Mouse (Mus musculus): ENCODE results near the gene Rgs8.

Gene Rgs8

DNA sequence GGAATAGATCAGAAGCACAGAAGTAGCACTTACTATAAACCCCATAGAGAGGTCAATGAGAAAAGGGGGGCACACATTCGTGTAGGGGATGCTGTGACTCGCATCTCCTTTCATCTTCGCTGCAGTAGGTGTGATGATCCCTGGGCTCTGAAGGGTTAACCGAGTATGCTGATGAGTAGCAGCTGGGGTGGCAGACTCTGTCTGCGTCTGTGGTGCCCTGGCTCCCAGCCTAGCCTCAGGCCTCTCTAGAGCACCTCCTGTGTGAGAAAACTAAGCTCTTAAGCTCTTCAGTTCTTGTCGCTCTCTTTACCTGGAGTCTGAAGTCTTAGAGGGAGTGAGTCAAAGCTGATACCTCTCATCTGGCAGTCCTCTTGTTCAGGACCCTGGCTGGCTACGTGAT, 51.3 kb downstream of the Rgs8 start:
- DNase-seq (ENCODE audit: low read depth, low spot score): no peak

DNA sequence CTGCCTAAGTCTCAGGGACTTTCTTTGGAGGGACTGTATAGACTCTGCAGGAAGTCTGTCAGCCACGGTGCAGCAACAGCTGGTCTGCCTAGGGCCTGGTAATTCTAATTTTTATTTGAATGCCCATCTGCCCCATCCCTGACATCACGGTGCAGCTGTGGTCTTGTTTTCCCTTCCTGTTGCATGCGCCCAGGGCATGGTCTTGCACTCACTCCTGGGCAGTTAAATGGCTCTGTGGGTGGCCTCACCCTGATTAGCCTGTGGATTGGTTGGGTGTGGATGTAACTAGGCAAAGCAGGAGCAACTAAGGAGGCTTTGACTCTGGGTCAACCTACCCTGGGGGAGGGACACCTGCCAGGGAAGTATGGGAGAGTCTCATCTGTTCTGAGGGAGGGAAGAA, 52.2 kb downstream of the Rgs8 start:
- no peak for DNase-seq (ENCODE audit: low read depth, low spot score)

DNA sequence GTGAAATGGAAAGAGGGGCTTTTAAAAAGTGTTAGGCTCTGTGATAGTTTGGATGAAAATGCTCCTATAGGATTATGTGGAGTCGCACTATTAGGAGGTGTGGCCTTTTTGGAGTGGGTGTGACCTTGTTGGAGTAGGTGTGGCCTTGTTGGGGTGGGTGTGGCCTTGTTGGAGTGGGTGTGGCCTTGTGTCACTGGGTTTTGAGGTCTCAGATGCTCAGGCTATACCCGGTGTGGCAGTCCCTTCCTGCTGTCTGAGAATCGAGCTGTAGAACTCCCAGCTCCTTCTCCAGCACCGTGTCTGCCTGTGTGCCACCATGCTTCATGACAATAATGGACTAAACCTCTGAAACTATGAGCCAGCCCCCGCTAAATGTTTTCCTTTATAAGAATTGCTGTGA, 55.8 kb downstream of the Rgs8 start:
- DNase-seq (ENCODE audit: low read depth, low spot score): no peak

DNA sequence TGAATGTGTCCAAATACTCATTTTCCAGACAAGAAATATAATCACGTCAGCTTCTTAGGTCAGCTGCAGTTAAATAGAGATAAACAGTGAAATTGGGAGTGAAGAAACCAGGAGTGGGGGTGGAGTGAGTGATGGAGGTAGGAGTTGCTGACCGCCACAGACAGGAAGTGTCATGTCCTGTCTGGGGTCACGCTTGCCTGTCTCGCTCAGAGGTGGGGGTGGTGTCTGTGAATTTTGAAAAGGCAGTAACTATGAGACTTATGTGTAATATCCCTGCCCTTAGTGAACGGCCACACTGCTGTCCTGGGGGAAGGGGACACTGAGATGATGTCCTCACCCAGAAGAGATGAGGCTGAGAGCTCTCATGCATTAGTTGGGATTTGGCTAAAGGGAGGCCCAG, 56.6 kb downstream of the Rgs8 start:
- DNase-seq (ENCODE audit: low read depth, low spot score): no peak

DNA sequence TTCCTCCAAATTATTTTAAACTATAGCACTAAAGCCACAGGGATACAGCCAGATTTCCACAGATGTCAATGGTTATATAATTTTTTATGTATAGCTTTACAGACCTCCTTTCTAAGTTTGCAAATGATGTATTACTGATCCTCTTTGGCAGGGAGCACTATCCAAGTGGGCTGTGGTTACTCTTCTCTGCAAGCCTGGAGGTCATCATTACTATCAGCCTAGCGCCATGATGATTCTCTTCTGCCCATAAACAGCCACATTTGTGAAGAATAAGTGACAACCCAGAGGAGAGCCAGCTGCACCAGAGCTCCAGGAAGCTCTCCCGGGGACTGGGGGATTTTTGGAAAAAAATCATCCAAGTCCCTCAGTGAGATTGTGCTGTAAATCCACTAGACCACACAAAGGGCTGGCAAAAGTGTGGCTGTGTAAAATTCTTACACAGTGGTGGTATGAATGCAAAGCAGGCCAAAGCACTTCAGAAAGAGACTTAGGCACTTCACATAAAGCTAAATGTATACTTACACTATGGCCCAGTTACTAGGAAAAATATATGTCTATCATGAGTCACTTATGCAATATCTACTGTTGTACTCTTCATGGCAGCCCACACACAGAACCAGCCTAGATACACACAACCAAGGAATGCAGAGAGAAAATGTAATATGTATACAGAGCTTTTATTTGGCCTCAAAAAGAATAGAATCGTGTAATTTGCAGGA, 58.9 kb downstream of the Rgs8 start:
- no peak for DNase-seq (ENCODE audit: low read depth, low spot score)

DNA sequence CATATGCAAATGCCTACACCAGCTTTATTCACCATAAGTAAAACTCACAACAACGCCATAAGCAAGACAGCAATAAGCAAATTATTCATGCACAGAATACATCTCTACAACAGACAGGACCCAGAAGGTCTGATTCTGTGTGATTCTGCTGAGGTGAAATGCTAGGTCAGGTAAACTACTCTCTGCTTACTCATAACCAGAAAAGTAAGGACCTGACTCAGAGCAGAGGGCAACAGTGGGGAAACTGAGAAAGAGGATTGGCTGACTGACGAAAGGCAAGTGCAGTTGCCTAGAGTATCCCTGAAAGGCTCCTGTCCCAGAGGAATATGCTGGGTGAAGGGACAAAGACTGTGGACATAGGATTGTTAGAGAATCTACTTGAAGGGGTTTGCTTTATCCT, 59.8 kb downstream of the Rgs8 start:
- DNase-seq (ENCODE audit: low read depth, low spot score): no peak

DNA sequence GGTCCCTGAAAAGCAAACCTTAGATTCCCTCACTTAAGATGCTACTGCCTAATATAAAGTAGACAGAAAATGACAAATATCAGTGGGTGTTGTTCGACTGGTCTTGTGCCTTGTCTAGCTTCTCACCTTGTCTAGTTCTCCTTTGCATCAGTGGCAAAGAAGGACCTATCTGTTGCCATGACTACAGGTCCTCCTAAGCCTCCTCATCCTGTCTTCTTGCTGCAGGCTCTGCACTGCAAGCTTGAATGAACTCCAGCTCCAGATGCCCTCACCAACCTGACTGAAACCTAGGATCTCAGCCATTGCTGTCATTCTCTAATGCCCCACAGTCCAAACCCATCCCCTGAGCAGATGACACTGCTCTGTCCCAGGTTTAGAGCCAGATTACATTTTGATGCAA, 65.2 kb downstream of the Rgs8 start:
- DNase-seq (ENCODE audit: low read depth, low spot score): no peak

DNA sequence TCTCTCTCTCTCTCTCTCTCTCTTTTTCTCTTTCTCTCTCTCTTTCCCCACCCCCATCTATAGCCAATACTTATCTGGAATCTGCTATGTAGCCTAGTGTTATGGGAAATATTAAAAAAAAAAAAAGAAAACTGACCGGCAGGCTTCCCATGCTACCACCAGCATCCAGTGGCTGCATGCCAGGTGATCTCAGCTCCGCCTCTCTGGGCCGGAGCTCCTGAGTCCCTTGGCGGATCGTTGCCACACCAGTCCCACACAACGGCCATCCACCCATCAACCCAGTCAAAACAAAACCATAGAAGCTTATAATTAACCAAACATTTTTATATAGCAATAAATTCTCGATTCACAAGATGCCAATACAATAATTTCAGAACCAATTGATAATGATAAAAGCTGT, 68.1 kb downstream of the Rgs8 start:
- no peak for DNase-seq (ENCODE audit: low read depth, low spot score)

DNA sequence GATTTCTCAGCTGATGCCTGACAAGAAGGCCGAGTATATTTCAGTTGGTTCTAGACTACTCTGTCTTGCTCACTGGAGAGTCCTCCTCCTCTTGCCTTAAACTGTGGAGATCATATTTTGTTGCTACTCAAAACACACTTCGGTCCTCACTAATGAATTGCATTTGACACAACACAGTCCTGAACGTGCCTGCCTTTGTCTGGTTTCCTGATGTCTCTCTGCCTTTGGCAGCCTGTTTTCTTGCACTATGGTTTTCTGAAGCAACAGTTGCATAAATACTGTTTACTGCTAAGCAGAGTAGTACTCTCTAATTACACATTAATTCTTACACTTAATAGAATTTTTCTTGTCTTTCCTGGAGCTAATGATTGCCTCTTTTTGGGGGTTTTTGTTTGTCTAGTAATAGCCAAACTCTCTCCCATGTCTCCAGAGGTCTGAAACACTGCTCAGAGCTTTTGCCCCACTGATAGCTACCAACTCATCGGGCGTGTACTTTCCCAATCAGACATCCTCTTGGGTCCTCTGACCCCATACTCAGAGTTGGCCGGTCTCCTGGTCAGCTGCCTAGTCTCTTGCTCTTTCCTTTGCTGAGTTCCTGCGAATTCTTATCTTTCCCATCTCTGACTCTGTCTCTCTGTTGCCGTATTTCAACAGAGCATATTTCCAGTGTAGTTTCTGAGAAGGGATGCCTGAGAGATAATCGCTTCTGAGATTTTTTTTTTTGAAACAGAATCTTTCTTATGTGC, 68.9 kb downstream of the Rgs8 start:
- no peak for DNase-seq (ENCODE audit: low read depth, low spot score)

DNA sequence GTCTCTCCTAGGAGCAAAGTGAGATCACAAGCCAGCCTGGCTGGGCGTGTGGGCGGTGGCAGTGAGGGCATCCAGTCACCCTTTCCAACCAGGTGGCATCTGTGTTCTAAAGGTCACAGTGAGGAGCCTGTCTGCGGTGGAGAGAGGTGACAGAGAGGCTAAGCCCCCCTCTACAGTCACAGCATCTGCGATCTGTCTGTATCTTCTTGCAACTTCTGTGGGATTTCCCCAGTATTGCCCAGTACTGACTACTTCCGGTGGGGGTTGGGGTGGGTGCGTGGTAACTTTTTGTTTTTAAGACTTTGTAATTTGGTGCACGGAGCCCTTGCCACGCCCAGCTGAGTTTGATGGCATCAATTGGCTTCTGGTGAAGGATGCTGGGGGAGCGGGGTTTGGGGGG, 70.6 kb downstream of the Rgs8 start:
- DNase-seq (ENCODE audit: low read depth, low spot score): no peak

DNA sequence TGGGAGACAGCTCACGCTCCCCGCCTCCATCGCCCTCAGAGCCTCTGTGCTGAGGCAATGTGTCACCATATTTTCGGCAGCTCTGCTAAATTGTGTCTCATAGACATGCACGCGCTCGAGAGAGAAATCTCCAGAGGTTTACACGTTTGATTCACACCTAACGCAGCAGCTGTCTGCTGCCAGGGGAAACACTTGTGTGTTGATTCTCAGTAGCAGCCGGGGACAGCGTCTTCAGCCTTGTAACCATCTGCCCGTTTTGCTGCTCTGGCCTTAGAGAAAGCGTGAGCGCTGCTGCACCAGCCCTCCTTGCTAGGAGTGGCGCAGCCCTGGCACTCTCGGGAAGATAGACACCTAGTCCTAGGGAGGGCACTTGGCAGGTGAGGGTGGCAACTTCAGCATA, 73.8 kb downstream of the Rgs8 start:
- DNase-seq (ENCODE audit: low read depth, low spot score): no peak

DNA sequence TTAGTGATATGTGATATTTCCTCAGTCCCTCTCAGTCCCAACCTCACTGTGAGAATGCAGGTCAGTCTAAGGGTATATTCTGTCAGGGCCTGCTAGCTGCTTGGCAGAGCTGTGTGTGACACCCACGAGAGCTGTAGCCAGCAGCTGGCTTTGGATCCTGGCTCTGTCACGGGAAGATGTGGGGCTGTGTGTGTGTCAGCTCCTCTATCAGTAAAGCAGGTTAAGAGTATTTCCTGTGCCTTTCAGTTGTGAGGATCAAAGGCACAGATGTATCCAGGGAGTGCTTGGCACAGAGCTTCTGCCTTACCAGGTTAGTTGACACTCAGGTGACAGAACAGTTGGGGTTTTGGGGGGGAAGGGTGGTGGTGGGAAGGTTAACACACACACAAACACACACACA, 77.0 kb downstream of the Rgs8 start:
- DNase-seq (ENCODE audit: low read depth, low spot score): no peak

DNA sequence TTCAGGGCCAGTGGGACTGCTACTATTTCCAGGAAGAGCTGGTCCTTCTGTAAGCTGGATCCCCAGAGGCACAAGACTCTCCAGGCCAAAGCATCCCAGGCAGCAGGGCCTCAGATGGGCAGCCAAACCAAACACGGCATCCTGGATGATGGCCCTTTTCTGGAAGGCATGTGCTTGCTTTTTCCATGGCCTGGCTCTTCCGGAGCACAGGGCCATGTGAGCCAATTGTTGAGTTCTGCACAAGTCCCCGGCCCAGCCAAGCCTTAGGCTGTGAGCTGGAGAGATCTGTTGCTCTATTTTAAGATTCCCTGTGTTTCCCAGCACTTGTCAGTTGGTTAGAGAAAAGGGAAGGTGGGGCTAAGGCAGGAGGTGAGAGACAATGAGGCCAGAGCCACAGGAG, 77.8 kb downstream of the Rgs8 start:
- DNase-seq (ENCODE audit: low read depth, low spot score): no peak

DNA sequence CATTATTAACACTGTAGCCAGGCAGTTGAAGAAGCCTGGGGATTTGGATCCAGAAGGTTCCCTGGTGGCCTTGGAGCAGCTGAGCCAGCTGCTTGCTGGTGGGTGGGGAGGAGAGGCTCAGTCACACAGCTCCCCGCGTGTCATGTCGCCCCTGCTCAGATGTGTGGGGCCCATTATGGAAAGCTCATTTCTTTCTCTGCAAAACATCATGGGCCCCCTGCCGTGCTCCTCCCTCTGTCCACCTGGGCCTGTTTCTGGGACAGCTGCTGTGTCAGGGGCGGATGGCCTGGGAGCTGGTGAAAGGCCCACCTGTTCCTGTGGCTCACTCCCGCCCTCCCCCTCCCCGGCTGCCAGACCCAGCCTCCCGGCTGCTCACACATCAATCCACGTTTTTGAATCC, 80.4 kb downstream of the Rgs8 start:
- no peak for DNase-seq (ENCODE audit: low read depth, low spot score)

DNA sequence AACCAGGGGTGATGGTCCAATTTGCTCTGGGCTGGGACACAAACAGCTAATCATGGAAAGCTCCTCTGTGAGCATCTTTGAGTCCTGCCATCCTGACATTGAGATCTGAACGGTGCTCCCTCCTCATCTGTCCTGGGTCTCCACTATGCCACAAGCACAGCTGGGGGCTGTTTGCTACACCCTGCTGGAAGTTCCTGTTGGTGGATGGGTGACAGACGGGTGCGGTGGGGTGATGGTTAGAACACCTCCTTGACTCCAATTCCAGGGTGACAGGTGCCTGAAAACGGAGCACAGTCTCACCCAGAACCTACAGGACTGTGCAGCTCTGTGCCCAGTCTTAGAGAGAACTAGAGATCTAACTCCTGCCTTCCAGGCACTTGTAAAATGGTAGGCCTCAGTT, 82.0 kb downstream of the Rgs8 start:
- no peak for DNase-seq (ENCODE audit: low read depth, low spot score)

DNA sequence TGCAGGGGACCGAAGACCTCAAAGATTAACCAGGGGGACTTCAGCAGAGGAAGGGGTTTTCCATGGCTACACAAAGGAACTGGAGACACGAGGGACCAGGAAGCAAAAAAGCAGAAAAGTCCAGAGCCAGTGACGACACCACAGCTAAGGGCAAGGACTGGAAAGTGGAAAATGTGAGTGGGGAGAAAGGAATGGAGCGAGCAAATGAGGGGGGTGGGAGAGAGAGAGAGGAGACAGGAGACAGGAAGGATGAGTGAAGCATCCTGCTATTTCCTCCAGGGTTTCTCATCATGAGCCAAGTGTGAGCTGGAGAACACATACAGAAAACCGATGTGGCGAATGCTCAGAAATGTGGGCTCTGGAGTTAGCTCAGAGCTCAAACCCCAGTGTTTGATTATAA, 83.3 kb downstream of the Rgs8 start:
- no peak for DNase-seq (ENCODE audit: low read depth, low spot score)

DNA sequence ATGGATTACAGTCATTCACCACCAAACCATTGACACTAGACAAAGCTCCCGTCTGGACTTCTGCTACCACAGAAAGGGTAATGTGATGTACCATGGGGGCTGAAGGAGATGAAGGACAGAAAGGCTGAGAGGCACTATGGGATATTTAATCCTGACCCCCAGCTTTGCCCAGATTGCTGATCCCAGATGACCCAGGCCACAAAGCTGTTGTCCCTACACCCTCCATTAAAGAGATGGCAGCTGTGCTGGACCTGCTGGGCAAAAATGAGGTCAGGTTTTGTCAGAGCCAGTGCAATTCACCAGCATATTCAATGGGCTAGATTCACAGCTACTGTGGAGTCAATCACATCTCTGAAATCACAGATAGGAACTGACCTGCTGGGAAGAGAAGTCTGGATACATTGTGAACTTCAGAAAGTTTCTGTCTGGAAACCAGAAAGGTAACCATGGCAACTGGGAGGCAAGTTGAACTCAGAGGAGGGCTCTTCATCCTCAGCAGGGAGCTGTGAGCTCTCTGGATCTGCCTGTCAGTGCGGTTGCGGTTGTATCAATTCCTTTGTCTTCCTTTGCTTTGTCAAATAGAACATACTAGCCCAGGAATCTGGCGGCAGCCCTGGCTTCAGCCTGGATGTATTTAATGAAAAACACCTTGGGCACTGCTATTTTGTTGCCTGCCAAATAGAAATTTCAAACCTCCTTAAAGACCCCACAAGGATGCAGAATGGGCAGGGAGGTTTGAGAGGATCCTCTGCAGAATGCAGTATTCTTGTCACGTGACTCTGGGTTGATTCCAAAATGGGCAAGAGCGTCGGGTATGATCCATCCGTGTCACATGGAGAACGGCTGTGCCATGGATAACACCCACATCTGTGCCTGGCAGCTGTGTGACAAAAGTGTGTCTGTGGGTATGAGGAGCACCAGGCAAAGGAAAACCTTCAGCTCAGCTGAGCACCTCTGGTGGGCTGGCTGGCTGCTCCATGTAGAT, 84.6 kb downstream of the Rgs8 start:
- peak; percentile 73 for DNase-seq (ENCODE audit: low read depth, low spot score)

DNA sequence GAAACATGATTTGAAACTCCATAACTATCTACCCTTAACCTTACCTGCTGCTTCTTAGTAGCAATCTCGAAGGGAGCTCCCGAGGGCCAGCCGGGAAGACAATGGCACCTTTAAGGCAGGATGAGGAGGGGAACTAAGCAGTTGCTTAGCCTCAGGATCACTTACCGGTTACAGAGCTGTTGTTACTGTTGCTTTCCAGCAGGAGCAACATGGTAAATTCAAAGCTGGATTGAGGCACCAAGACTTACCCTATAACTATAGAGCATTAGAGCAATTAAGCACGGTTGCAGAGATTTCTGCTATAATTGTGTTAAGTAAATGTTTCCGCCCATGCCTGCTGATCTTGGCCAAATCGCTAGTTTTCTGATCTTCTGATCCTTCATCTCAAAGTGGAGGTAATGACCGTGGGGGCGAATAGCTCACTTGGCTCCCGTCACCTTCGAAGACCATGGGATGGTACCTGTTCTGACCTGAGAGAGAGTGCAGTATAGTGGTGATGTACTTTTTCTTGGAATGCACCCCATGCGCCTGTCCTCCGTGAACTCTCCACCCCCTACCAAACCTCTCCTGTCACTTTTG, 86.7 kb downstream of the Rgs8 start:
- no peak for DNase-seq (ENCODE audit: low read depth, low spot score)

DNA sequence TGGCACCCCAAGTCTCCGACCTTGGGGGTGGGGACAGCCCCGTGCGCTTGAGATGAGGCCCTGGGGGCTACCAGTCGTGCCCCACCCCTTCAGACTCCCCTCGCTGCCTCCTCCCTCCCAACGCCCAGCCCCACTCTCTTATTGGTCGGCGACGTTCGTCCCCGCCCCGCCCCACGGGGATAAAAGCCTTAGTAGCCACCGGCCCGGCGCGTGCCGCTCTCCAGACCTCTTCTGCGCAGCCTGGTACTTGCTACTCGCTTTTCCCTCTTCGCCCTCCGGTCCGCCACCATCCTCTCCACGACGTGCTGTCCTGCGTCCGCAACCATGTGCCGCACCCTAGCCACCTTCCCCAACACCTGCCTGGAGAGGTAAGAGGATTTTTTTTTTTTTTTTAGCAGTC, 87.3 kb downstream of the Rgs8 start, which contains the start of gene Rgs16:
Rgs16 (plus strand) TSS at position 205 of the 400 bp plus-strand sequence.
- DNase-seq (ENCODE audit: low read depth, low spot score): no peak

DNA sequence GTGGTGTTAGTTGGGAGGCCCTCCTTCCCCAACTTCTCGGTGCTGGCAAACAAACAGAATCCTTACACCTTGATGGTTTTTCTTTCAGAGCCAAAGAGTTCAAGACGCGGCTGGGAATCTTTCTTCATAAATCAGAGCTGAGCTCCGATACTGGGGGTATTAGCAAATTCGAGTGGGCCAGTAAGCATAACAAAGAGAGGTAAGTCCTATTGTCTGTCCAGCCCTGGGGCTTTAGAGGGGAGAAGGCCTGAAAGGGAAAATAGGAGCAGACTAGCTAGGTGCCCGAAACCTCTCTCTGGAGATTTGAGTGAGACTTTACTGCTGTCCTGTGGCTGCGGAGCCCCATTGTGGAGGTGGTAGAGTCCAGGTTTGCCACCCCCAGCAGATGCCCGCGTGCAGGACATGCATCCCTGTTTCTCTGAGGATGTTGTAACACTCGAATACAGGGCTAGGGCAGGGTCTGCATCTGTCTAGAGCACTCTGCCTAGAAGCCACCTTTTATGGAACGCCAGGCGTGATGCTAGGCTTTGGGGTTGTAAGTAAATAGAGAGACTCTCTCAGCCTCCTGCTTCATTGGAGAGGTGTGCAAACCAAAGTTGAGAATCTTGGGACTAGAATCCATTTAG, 88.1 kb downstream of the Rgs8 start:
- no peak for DNase-seq (ENCODE audit: low read depth, low spot score)

DNA sequence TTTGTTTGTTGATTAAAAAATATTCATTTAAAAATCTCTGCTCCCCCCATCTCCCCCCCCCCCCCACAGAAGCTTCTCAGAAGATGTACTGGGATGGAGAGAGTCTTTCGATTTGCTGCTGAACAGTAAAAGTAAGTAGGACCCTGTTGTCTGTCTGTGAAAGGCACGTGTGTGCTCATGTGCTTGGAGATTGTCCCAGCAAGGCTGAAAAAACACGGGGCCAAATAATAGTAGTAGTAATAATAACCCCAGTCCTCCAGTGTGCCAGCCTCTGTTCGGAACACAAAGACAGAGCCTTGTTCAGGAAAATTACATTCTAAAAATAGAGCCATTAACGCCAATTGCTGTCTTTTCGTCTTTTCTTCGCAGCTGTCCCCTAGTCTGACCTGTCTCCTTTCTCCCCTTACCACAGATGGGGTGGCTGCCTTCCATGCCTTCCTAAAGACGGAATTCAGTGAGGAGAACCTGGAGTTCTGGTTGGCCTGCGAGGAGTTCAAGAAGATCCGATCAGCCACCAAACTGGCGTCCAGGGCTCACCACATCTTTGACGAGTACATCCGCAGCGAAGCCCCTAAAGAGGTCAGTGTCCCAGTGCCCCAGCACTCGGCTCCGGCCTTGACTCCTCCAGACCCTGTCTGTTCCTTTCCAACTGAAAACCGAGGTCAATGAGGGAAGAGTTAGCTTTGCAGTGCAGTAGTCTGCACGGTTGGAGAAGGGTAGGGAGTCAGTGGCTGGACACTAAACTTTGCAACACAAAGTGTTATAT, 88.9 kb downstream of the Rgs8 start:
- DNase-seq (ENCODE audit: low read depth, low spot score): no peak
